Mouse (Mus musculus) embryonic facial prominence, embryonic 12.5 days (tissue): ENCODE data around the gene Meis3. TPM values are rescaled to one million over a fixed set of nuclear protein-coding genes. Genes with fewer than 3 reads are reported as not detected.

ENCODE experiments used
- ATAC-seq: fragments of 200-750 bp; cut with Nextera tagmentation; 2 replicates; pipeline ENCODE4 v1.8.0; 2017; ENCODE audit not compliant: insufficient number of reproducible peaks, insufficient read depth, low FRiP score, low TSS enrichment
- H3K27ac ChIP-seq: fragments of 300-500 bp; sonication (generic); 2 replicates; pipeline ENCODE4 v1.5.1; 2016; ENCODE audit warnings: mild to moderate bottlenecking
- H3K27me3 ChIP-seq: fragments of 300-500 bp; sonication (generic); 2 replicates; pipeline ENCODE4 v1.6.1; 2016; ENCODE audit warnings: mild to moderate bottlenecking, moderate library complexity
- H3K36me3 ChIP-seq: fragments of 300-500 bp; sonication (generic); 2 replicates; pipeline ENCODE4 v1.6.1; 2016; ENCODE audit warnings: mild to moderate bottlenecking
- H3K4me1 ChIP-seq: fragments of 300-500 bp; sonication (generic); 2 replicates; pipeline ENCODE4 v1.6.1; 2016
- H3K4me2 ChIP-seq: fragments of 300-500 bp; sonication (generic); replicated peaks from 2 replicates; pipeline ENCODE4 v1.6.1; 2016; ENCODE audit warnings: mild to moderate bottlenecking, moderate library complexity
- H3K4me3 ChIP-seq: fragments of 300-500 bp; sonication (generic); 2 replicates; pipeline ENCODE4 v1.5.1; 2016; ENCODE audit warnings: mild to moderate bottlenecking
- H3K9ac ChIP-seq: fragments of 300-500 bp; sonication (generic); 2 replicates; pipeline ENCODE4 v1.6.1; 2016; ENCODE audit warnings: mild to moderate bottlenecking, moderate library complexity
- H3K9me3 ChIP-seq: fragments of 300-500 bp; sonication (generic); 2 replicates; pipeline ENCODE4 v1.6.1; 2016; ENCODE audit warnings: mild to moderate bottlenecking, moderate library complexity
- WGBS: fragments of 180-500 bp; shearing (Covaris S2); methylation state at CpG from one replicate; pipeline ENCODE4 v1.1.7; 2016; 5-methylcytosine and 5-hydroxymethylcytosine counted together
- polyA plus RNA-seq: library from polyadenylated mRNA; unstranded; fragments of >200 nt; fragmentation: Nextera tagmentation; extraction: Ambion mirVana; gene quantifications from 2 replicates; pipeline ENCODE4 v1.2.1, GENCODE M21; 2016

The Meis3 gene
- polyA plus RNA-seq, 1 experiment from 2014 or later, result 48.8 TPM

GRCm38 (mm10) chr7:16201136-16201535, 26.2 kb downstream of the Meis3 start:
- peaks cover 88% of the 10 kb centered on the region for H3K36me3 ChIP-seq
- no peak for ATAC-seq

GRCm38 (mm10) chr7:16202756-16203504, 28.0 kb downstream of the Meis3 start:
- Histone ChIP-seq H3K27me3 (no peaks in the 10 kb centered on the region), H3K9ac (no peak overlapping the region), H3K36me3 (peaks cover 84% of the 10 kb centered on the region), H3K27ac (no peak overlapping the region), H3K4me2 (no peak overlapping the region), H3K4me1 (no peaks in the 10 kb centered on the region), H3K9me3 (no peaks in the 10 kb centered on the region), H3K4me3 (no peak overlapping the region)
- ATAC-seq, result no peak
- whole genome bisulfite sequencing, result 85% methylated on average over 15 of the region's 15 CpGs

More at GRCm38 (mm10) chr7:16201136-16201535, 26.2 kb downstream of the Meis3 start:
- H3K4me2 ChIP-seq, result no peak overlapping the region
- no peak overlapping the region for H3K4me3 ChIP-seq
- 83% methylated on average over 6 of the region's 6 CpGs for WGBS
- H3K9ac ChIP-seq, result no peak overlapping the region
- H3K27ac ChIP-seq, result no peak overlapping the region
- H3K9me3 ChIP-seq, result no peaks in the 10 kb centered on the region
- no peaks in the 10 kb centered on the region for H3K27me3 ChIP-seq
- H3K4me1 ChIP-seq, result no peaks in the 10 kb centered on the region

GRCm38 (mm10) chr7:16203505-16203903, 28.6 kb downstream of the Meis3 start:
- no peak overlapping the region for H3K27ac ChIP-seq
- no peaks in the 10 kb centered on the region for H3K4me1 ChIP-seq
- peaks cover 80% of the 10 kb centered on the region for H3K36me3 ChIP-seq
- 88% methylated on average over 13 of the region's 13 CpGs for WGBS
- no peaks in the 10 kb centered on the region for H3K9me3 ChIP-seq
- H3K4me2 ChIP-seq, result no peak overlapping the region
- no peak overlapping the region for H3K9ac ChIP-seq
- no peaks in the 10 kb centered on the region for H3K27me3 ChIP-seq
- no peak overlapping the region for H3K4me3 ChIP-seq
- ATAC-seq, result no peak

- ATAC-seq, result no peak
- peaks cover 79% of the 10 kb centered on the region for H3K36me3 ChIP-seq
- H3K4me3 ChIP-seq, result no peak overlapping the region
- no peaks in the 10 kb centered on the region for H3K9me3 ChIP-seq
- H3K9ac ChIP-seq, result no peak overlapping the region
- WGBS, result 82% methylated on average over 9 of the region's 9 CpGs
- no peaks in the 10 kb centered on the region for H3K27me3 ChIP-seq
- no peak overlapping the region for H3K4me2 ChIP-seq
- no peak overlapping the region for H3K27ac ChIP-seq
- no peaks in the 10 kb centered on the region for H3K4me1 ChIP-seq
These were observed 29.9 kb downstream of the Meis3 start for GRCm38 (mm10) chr7:16204791-16205190.

- Histone ChIP-seq H3K9ac (no peak overlapping the region), H3K4me2 (no peak overlapping the region), H3K4me1 (no peaks in the 10 kb centered on the region), H3K9me3 (no peaks in the 10 kb centered on the region), H3K27me3 (no peaks in the 10 kb centered on the region), H3K4me3 (no peak overlapping the region), H3K27ac (no peak overlapping the region), H3K36me3 (peaks cover 73% of the 10 kb centered on the region)
- ATAC-seq, result no peak
- 88% methylated on average over 7 of the region's 7 CpGs for WGBS
These were observed 32.2 kb downstream of the Meis3 start for GRCm38 (mm10) chr7:16207076-16207475.

GRCm38 (mm10) chr7:16207496-16207895, 32.6 kb downstream of the Meis3 start:
- H3K36me3 ChIP-seq, result peaks cover 70% of the 10 kb centered on the region

GRCm38 (mm10) chr7:16208781-16209665, 34.1 kb downstream of the Meis3 start:
- WGBS, result 85% methylated on average over 21 of the region's 21 CpGs
- no peak overlapping the region for H3K27ac ChIP-seq
- H3K36me3 ChIP-seq, result peaks cover 70% of the 10 kb centered on the region
- no peak overlapping the region for H3K9ac ChIP-seq
- no peaks in the 10 kb centered on the region for H3K9me3 ChIP-seq
- no peaks in the 10 kb centered on the region for H3K27me3 ChIP-seq
- H3K4me2 ChIP-seq, result no peak overlapping the region
- no peak for ATAC-seq
- no peak overlapping the region for H3K4me3 ChIP-seq
- H3K4me1 ChIP-seq, result no peaks in the 10 kb centered on the region

More at GRCm38 (mm10) chr7:16207496-16207895, 32.6 kb downstream of the Meis3 start:
- Histone ChIP-seq H3K27ac (no peak overlapping the region), H3K9me3 (no peaks in the 10 kb centered on the region), H3K4me3 (no peak overlapping the region), H3K4me1 (no peaks in the 10 kb centered on the region), H3K9ac (no peak overlapping the region), H3K27me3 (no peaks in the 10 kb centered on the region), H3K4me2 (no peak overlapping the region)
- WGBS, result 83% methylated on average over 10 of the region's 10 CpGs
- no peak for ATAC-seq

- no peaks in the 10 kb centered on the region for H3K4me1 ChIP-seq
- no peaks in the 10 kb centered on the region for H3K9me3 ChIP-seq
- peaks cover 73% of the 10 kb centered on the region for H3K36me3 ChIP-seq
- no peak overlapping the region for H3K9ac ChIP-seq
- H3K4me3 ChIP-seq, result no peak overlapping the region
- no peak overlapping the region for H3K4me2 ChIP-seq
- no peaks in the 10 kb centered on the region for H3K27me3 ChIP-seq
- no peak for ATAC-seq
- 72% methylated on average over 12 of the region's 12 CpGs for WGBS
- H3K27ac ChIP-seq, result no peak overlapping the region
These were observed 36.0 kb downstream of the Meis3 start for GRCm38 (mm10) chr7:16210862-16211365.

GRCm38 (mm10) chr7:16213196-16213595, 38.3 kb downstream of the Meis3 start:
- no peaks in the 10 kb centered on the region for H3K9me3 ChIP-seq
- no peaks in the 10 kb centered on the region for H3K4me1 ChIP-seq
- H3K27ac ChIP-seq, result no peak overlapping the region
- H3K4me3 ChIP-seq, result no peak overlapping the region
- H3K9ac ChIP-seq, result no peak overlapping the region
- ATAC-seq, result no peak
- H3K36me3 ChIP-seq, result peaks cover 77% of the 10 kb centered on the region
- WGBS, result 90% methylated on average over 6 of the region's 6 CpGs
- H3K27me3 ChIP-seq, result no peaks in the 10 kb centered on the region
- no peak overlapping the region for H3K4me2 ChIP-seq

- no peaks in the 10 kb centered on the region for H3K4me1 ChIP-seq
- ATAC-seq, result no peak
- H3K9me3 ChIP-seq, result no peaks in the 10 kb centered on the region
- no peak overlapping the region for H3K27ac ChIP-seq
- H3K27me3 ChIP-seq, result no peaks in the 10 kb centered on the region
- H3K9ac ChIP-seq, result no peak overlapping the region
- H3K4me2 ChIP-seq, result no peak overlapping the region
- WGBS, result 90% methylated on average over 9 of the region's 9 CpGs
- peaks cover 79% of the 10 kb centered on the region for H3K36me3 ChIP-seq
- H3K4me3 ChIP-seq, result no peak overlapping the region
These were observed 39.1 kb downstream of the Meis3 start for GRCm38 (mm10) chr7:16213986-16214385.

- Histone ChIP-seq H3K9me3 (no peaks in the 10 kb centered on the region), H3K4me2 (peak within 1 kb of the TSS; percentile 61), H3K4me3 (peak within 1 kb of the TSS; percentile 58), H3K27me3 (no peaks in the 10 kb centered on the region), H3K9ac (peak within 1 kb of the TSS; percentile 81), H3K4me1 (no peaks in the 10 kb centered on the region), H3K36me3 (peaks cover 12% of the 10 kb centered on the region; the same call in 1 of the 2 replicates), H3K27ac (peak within 1 kb of the TSS; percentile 80)
- peak; percentile 94 for ATAC-seq
- WGBS, result 2% methylated on average over 34 of the region's 34 CpGs
These were observed 46.8 kb downstream of the Meis3 start, which contains the start of gene Dhx34 for GRCm38 (mm10) chr7:16221582-16222272. Gene Dhx34 (minus strand): TSS chr7:16222037.
